Mouse (Mus musculus): ENCODE measurements around the gene Actbl2.
A peak's percentile ranks its signal among the peaks of the same experiment; 100 is the strongest.

The Actbl2 gene

GRCm38 (mm10) chr13:111254713-111255112 is at the start of gene Actbl2:
Gene Actbl2 (plus strand): TSS chr13:111255013.
- DNase-seq (ENCODE audit: low spot score): no peak

GRCm38 (mm10) chr13:111210649-111211378 is 44.0 kb upstream of the Actbl2 start:
- peak; percentile 7 for DNase-seq (ENCODE audit: low spot score)

- no peak for DNase-seq (ENCODE audit: low spot score)
These were observed 26.0 kb upstream of the Actbl2 start for GRCm38 (mm10) chr13:111228768-111229167.

GRCm38 (mm10) chr13:111229541-111229940 is 25.3 kb upstream of the Actbl2 start:
- DNase-seq (ENCODE audit: low spot score): no peak

GRCm38 (mm10) chr13:111232416-111232815 is 22.4 kb upstream of the Actbl2 start:
- no peak for DNase-seq (ENCODE audit: low spot score)

- DNase-seq (ENCODE audit: low spot score): no peak
These were observed 21.5 kb upstream of the Actbl2 start for GRCm38 (mm10) chr13:111233356-111233755.

GRCm38 (mm10) chr13:111234573-111234972 is 20.2 kb upstream of the Actbl2 start:
- DNase-seq (ENCODE audit: low spot score): no peak

GRCm38 (mm10) chr13:111235719-111236166 is 19.1 kb upstream of the Actbl2 start:
- DNase-seq (ENCODE audit: low spot score): no peak

- no peak for DNase-seq (ENCODE audit: low spot score)
These were observed 18.4 kb upstream of the Actbl2 start for GRCm38 (mm10) chr13:111236461-111236864.

GRCm38 (mm10) chr13:111237296-111237695 is 17.5 kb upstream of the Actbl2 start:
- DNase-seq (ENCODE audit: low spot score): no peak

GRCm38 (mm10) chr13:111237865-111238465 is 16.8 kb upstream of the Actbl2 start:
- DNase-seq (ENCODE audit: low spot score): no peak

- no peak for DNase-seq (ENCODE audit: low spot score)
These were observed 3.7 kb upstream of the Actbl2 start for GRCm38 (mm10) chr13:111251106-111251505.

- no peak for DNase-seq (ENCODE audit: low spot score)
These were observed 3.0 kb upstream of the Actbl2 start for GRCm38 (mm10) chr13:111251795-111252194.

GRCm38 (mm10) chr13:111258016-111258415 is 3.2 kb downstream of the Actbl2 start:
- DNase-seq (ENCODE audit: low spot score): no peak

GRCm38 (mm10) chr13:111258424-111259092 is 3.7 kb downstream of the Actbl2 start:
- DNase-seq (ENCODE audit: low spot score): no peak

GRCm38 (mm10) chr13:111259093-111259491 is 4.3 kb downstream of the Actbl2 start:
- no peak for DNase-seq (ENCODE audit: low spot score)

- DNase-seq (ENCODE audit: low spot score): no peak
These were observed 4.9 kb downstream of the Actbl2 start for GRCm38 (mm10) chr13:111259711-111260110.

GRCm38 (mm10) chr13:111263186-111263585 is 8.4 kb downstream of the Actbl2 start:
- DNase-seq (ENCODE audit: low spot score): no peak

GRCm38 (mm10) chr13:111263758-111264157 is 8.9 kb downstream of the Actbl2 start:
- DNase-seq (ENCODE audit: low spot score): no peak

- DNase-seq (ENCODE audit: low spot score): no peak
These were observed 10.6 kb downstream of the Actbl2 start for GRCm38 (mm10) chr13:111265231-111266000.

- DNase-seq (ENCODE audit: low spot score): no peak
These were observed 12.0 kb downstream of the Actbl2 start for GRCm38 (mm10) chr13:111266855-111267254.

- DNase-seq (ENCODE audit: low spot score): no peak
These were observed 14.2 kb downstream of the Actbl2 start for GRCm38 (mm10) chr13:111268992-111269391.

All from ovary, postnatal 14 days (tissue).